In genomic region chr2:20971628-20972027, GRCm38 (mm10) we compare ENCODE assay signal across 21 mouse cellular contexts. TPM values are rescaled to one million over a fixed set of nuclear protein-coding genes. Genes with fewer than 3 reads are reported as not detected.
DNase-seq lines count a peak whose midpoint lies in the region; ATAC-seq and TF ChIP-seq lines count a peak whose summit lies in the region.
"Had no signal": no experiment of that assay in that cellular context is flagged by ENCODE, and none has a peak within 500 bp of the region (broad histone marks: within the 10 kb centered on the region; RNA-seq: fewer than 3 reads in every experiment).

No protein-coding gene starts in this region.

- no peaks in the 10 kb centered on the region for H3K36me3 ChIP-seq in forebrain, postnatal 0 days (ENCODE audit: insufficient read depth)
- H3K36me3 ChIP-seq in forebrain, embryonic 16.5 days (ENCODE audit: control insufficient read depth, insufficient read depth), result no peaks in the 10 kb centered on the region
- H3K36me3 ChIP-seq in kidney, postnatal 0 days (ENCODE audit: insufficient read depth, low read length), result no peaks in the 10 kb centered on the region
- H3K36me3 ChIP-seq in heart, embryonic 16.5 days (ENCODE audit: control insufficient read depth, insufficient read depth), result no peaks in the 10 kb centered on the region
- no peaks in the 10 kb centered on the region for H3K36me3 ChIP-seq in limb, embryonic 10.5 days
- H3K36me3 ChIP-seq: embryonic facial prominence, embryonic 13.5 days; hindbrain, embryonic 10.5 days; kidney, embryonic 15.5 days; limb, embryonic 13.5 days; midbrain, embryonic 12.5 days; stomach, embryonic 15.5 days had no signal

- no peak for DNase-seq in forebrain, postnatal 0 days
- peak; percentile 34 for DNase-seq in kidney, postnatal 0 days (ENCODE audit: low spot score)
- no peak for DNase-seq in kidney, postnatal 14 days
- DNase-seq in adipocyte (ENCODE audit: low spot score), result peak; percentile 43
- no peak for DNase-seq in limb, embryonic 10.5 days (ENCODE audit: low spot score)
- no peak for DNase-seq in right cerebral cortex, postnatal 4 days
- DNase-seq: adrenal gland, postnatal 36 days; cerebellum, adult 9-11 months; gastrocnemius, postnatal 10 days; lung, adult 18-20 months; lung, postnatal 4 days; retina, postnatal 1 day had no signal

- no peak overlapping the region for H3K4me2 ChIP-seq in forebrain, postnatal 0 days (ENCODE audit: low read depth)
- no peak overlapping the region for H3K4me2 ChIP-seq in forebrain, embryonic 16.5 days (ENCODE audit: low read length)
- H3K4me2 ChIP-seq in kidney, postnatal 0 days (ENCODE audit: low read length), result no peak overlapping the region
- H3K4me2 ChIP-seq in heart, embryonic 16.5 days (ENCODE audit: low read depth, low read length), result no peak overlapping the region
- H3K4me2 ChIP-seq: embryonic facial prominence, embryonic 13.5 days; kidney, embryonic 15.5 days; limb, embryonic 13.5 days; midbrain, embryonic 12.5 days; stomach, embryonic 15.5 days had no signal

- no peaks in the 10 kb centered on the region for H3K27me3 ChIP-seq in forebrain, postnatal 0 days (ENCODE audit: insufficient read depth, low read length)
- H3K27me3 ChIP-seq in forebrain, embryonic 16.5 days (replicated peaks; ENCODE audit: control insufficient read depth, insufficient read depth, low read length), result no peaks in the 10 kb centered on the region
- H3K27me3 ChIP-seq in kidney, postnatal 0 days (ENCODE audit: insufficient read depth, low read length), result no peaks in the 10 kb centered on the region
- no peaks in the 10 kb centered on the region for H3K27me3 ChIP-seq in heart, embryonic 16.5 days (ENCODE audit: control insufficient read depth, insufficient read depth, low read length)
- H3K27me3 ChIP-seq in limb, embryonic 10.5 days (ENCODE audit: low read depth, poor library complexity, severe bottlenecking), result no peaks in the 10 kb centered on the region
- H3K27me3 ChIP-seq: embryonic facial prominence, embryonic 13.5 days; kidney, embryonic 15.5 days; limb, embryonic 13.5 days; midbrain, embryonic 12.5 days; stomach, embryonic 15.5 days had no signal

- no peak overlapping the region for H3K27ac ChIP-seq in forebrain, postnatal 0 days (ENCODE audit: low read depth, low read length)
- no peak overlapping the region for H3K27ac ChIP-seq in forebrain, embryonic 16.5 days (ENCODE audit: low read length)
- H3K27ac ChIP-seq in kidney, postnatal 0 days, result no peak overlapping the region
- H3K27ac ChIP-seq in heart, embryonic 16.5 days (ENCODE audit: low read length), result peak overlapping the region; percentile 79
- no peak overlapping the region for H3K27ac ChIP-seq in limb, embryonic 10.5 days
- H3K27ac ChIP-seq: embryonic facial prominence, embryonic 13.5 days; hindbrain, embryonic 10.5 days; kidney, embryonic 15.5 days; limb, embryonic 13.5 days; midbrain, embryonic 12.5 days; stomach, embryonic 15.5 days had no signal

- no peak overlapping the region for H3K4me3 ChIP-seq in forebrain, postnatal 0 days (ENCODE audit: low read depth, low read length)
- H3K4me3 ChIP-seq in forebrain, embryonic 16.5 days (replicated peaks; ENCODE audit: low read length), result no peak overlapping the region
- no peak overlapping the region for H3K4me3 ChIP-seq in kidney, postnatal 0 days (replicated peaks; ENCODE audit: low read depth, low read length)
- H3K4me3 ChIP-seq in heart, embryonic 16.5 days (ENCODE audit: low read length), result no peak overlapping the region
- H3K4me3 ChIP-seq in limb, embryonic 10.5 days, result no peak overlapping the region
- H3K4me3 ChIP-seq: embryonic facial prominence, embryonic 13.5 days; hindbrain, embryonic 10.5 days; kidney, embryonic 15.5 days; limb, embryonic 13.5 days; midbrain, embryonic 12.5 days; stomach, embryonic 15.5 days had no signal

- H3K9me3 ChIP-seq in forebrain, postnatal 0 days (ENCODE audit: low read length), result no peaks in the 10 kb centered on the region
- H3K9me3 ChIP-seq in forebrain, embryonic 16.5 days (ENCODE audit: control insufficient read depth, low read length), result no peaks in the 10 kb centered on the region
- H3K9me3 ChIP-seq in kidney, postnatal 0 days (replicated peaks; ENCODE audit: low read length), result no peaks in the 10 kb centered on the region
- no peaks in the 10 kb centered on the region for H3K9me3 ChIP-seq in heart, embryonic 16.5 days (replicated peaks; ENCODE audit: control insufficient read depth, low read length)
- H3K9me3 ChIP-seq in limb, embryonic 10.5 days (replicated peaks), result no peaks in the 10 kb centered on the region
- H3K9me3 ChIP-seq: embryonic facial prominence, embryonic 13.5 days; hindbrain, embryonic 10.5 days; kidney, embryonic 15.5 days; limb, embryonic 13.5 days; midbrain, embryonic 12.5 days; stomach, embryonic 15.5 days had no signal

- H3K9ac ChIP-seq in forebrain, postnatal 0 days, result no peak overlapping the region
- H3K9ac ChIP-seq in forebrain, embryonic 16.5 days (replicated peaks; ENCODE audit: low read depth, low read length), result no peak overlapping the region
- H3K9ac ChIP-seq in kidney, postnatal 0 days (ENCODE audit: low read depth, low read length), result no peak overlapping the region
- H3K9ac ChIP-seq in heart, embryonic 16.5 days (ENCODE audit: low read length), result no peak overlapping the region
- H3K9ac ChIP-seq: embryonic facial prominence, embryonic 13.5 days; kidney, embryonic 15.5 days; limb, embryonic 13.5 days; midbrain, embryonic 12.5 days; stomach, embryonic 15.5 days had no signal

- peak; percentile 29; the same call in 1 of the 2 replicates for TF ChIP-seq CTCF in forebrain, postnatal 0 days (IDR thresholded peaks at IDR 0.05; ENCODE audit: low read depth)
- peak; percentile 41 for TF ChIP-seq CTCF in kidney, postnatal 0 days (IDR thresholded peaks at IDR 0.05; ENCODE audit: low read depth)

- no peaks in the 10 kb centered on the region for H3K4me1 ChIP-seq in forebrain, postnatal 0 days (ENCODE audit: insufficient read depth)
- H3K4me1 ChIP-seq in forebrain, embryonic 16.5 days (replicated peaks; ENCODE audit: control insufficient read depth, insufficient read depth, low read length), result peaks cover 4% of the 10 kb centered on the region
- no peaks in the 10 kb centered on the region for H3K4me1 ChIP-seq in kidney, postnatal 0 days (replicated peaks; ENCODE audit: insufficient read depth, low read length)
- peaks cover 18% of the 10 kb centered on the region for H3K4me1 ChIP-seq in heart, embryonic 16.5 days (ENCODE audit: control insufficient read depth, insufficient read depth, low read length)
- H3K4me1 ChIP-seq in limb, embryonic 10.5 days, result peaks cover 13% of the 10 kb centered on the region

- ATAC-seq in forebrain, postnatal 0 days, result no peak
- ATAC-seq in forebrain, embryonic 16.5 days, result no peak
- no peak for ATAC-seq in kidney, postnatal 0 days (replicated peaks; ENCODE audit: low FRiP score, low read depth)
- no peak for ATAC-seq in heart, embryonic 16.5 days (replicated peaks; ENCODE audit: extremely low read depth, insufficient read depth, low FRiP score)
- ATAC-seq: inflammation-experienced regulatory T-cells, adult 6 months had no signal

RNA-seq across cellular contexts. Expression of gene Arhgap21, which starts 2.9 kb away (rescaled TPM):
- 94.7 and 99.1 TPM in 2 replicates for total RNA-seq in forebrain, postnatal 0 days (2014; rRNA removed)
- 18.2 and 24.9 TPM in 2 replicates for polyA plus RNA-seq in forebrain, postnatal 0 days (2015; fragmentation: Nextera tagmentation; extraction: Ambion mirVana)
- 40.2 and 40.9 TPM in 2 replicates for polyA plus RNA-seq in forebrain, embryonic 16.5 days (2015; fragmentation: Nextera tagmentation; extraction: Ambion mirVana)
- polyA plus RNA-seq in kidney, postnatal 0 days (2015; fragmentation: Nextera tagmentation; extraction: Ambion mirVana), result 8.3 and 9.6 TPM in 2 replicates
- 14.8 and 18.6 TPM in 2 replicates for polyA plus RNA-seq in heart, embryonic 16.5 days (2015; fragmentation: Nextera tagmentation; extraction: Ambion mirVana)
- 12.9 and 13.6 TPM in 2 replicates for polyA plus RNA-seq in limb, embryonic 10.5 days (2016; fragmentation: Nextera tagmentation; extraction: Ambion mirVana)

Comparison
In these comparisons a context has a peak if more than half of its experiments do, and no peak if none do; other contexts are left out.
1. DNase-seq: peak in kidney, postnatal 0 days (single experiment) and adipocyte (single experiment); none in forebrain, postnatal 0 days (single experiment), kidney, postnatal 14 days (single experiment), limb, embryonic 10.5 days (single experiment) and right cerebral cortex, postnatal 4 days (single experiment).